Mouse (Mus musculus): ENCODE data around the gene Gm7849. TPM values are rescaled to one million over a fixed set of nuclear protein-coding genes. Genes with fewer than 3 reads are reported as not detected.

Gm7849 gene
- polyA plus RNA-seq (2015; fragmentation: Nextera tagmentation; extraction: Ambion mirVana): not detected in 2 replicates

DNA sequence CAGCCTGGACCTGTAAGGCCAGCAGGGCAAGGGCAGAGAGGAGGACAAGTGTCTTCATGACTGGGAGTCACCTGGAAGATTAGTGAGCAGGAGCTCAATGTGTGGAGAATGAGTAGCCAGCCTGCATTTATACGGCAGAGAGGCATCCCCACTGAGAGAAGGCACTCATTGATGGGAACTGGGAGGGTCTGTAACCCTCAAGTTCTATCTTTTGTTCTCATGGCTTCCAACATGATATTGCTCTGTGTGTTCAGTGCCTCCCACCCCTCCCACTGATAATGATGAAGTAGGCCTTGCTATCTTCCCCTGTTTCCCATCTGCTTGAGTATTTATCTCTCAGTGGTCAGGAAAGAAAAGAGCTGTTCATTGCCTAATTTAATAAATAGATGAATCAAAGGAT, at the start of gene Gm7849:
Gene Gm7849, minus strand, starts transcription at position 101 of the 400 bp plus-strand sequence.

GRCm38 (mm10) chr8:21427111-21427510, 29.2 kb downstream of the Gm7849 start, which contains the start of gene Defa36:
Gene Defa36, plus strand, starts transcription at chr8:21427411.

Other genes starting within 250 kb of the Gm7849 start
- not detected in 2 replicates for gene Gm15292, start 206.8 kb downstream of the Gm7849 start, polyA plus RNA-seq (2015; fragmentation: Nextera tagmentation; extraction: Ambion mirVana)
- gene Defa27, start 141.0 kb downstream of the Gm7849 start, polyA plus RNA-seq (2015; fragmentation: Nextera tagmentation; extraction: Ambion mirVana): not detected in 2 replicates
- gene Defa29, start 129.5 kb downstream of the Gm7849 start, polyA plus RNA-seq (2015; fragmentation: Nextera tagmentation; extraction: Ambion mirVana): not detected in 2 replicates
- not detected in 2 replicates for gene Defa2, start 78.0 kb downstream of the Gm7849 start, polyA plus RNA-seq (2015; fragmentation: Nextera tagmentation; extraction: Ambion mirVana)
- gene Defa33, start 64.7 kb downstream of the Gm7849 start, polyA plus RNA-seq (2015; fragmentation: Nextera tagmentation; extraction: Ambion mirVana): not detected in 2 replicates
- not detected in 2 replicates for gene Defa36, start 29.1 kb downstream of the Gm7849 start, polyA plus RNA-seq (2015; fragmentation: Nextera tagmentation; extraction: Ambion mirVana)
- gene Defa20, start 52.7 kb upstream of the Gm7849 start, polyA plus RNA-seq (2015; fragmentation: Nextera tagmentation; extraction: Ambion mirVana): not detected in 2 replicates
- gene Defa32, start 72.5 kb upstream of the Gm7849 start, polyA plus RNA-seq (2015; fragmentation: Nextera tagmentation; extraction: Ambion mirVana): not detected in 2 replicates
- gene Defa37, start 108.8 kb upstream of the Gm7849 start, polyA plus RNA-seq (2015; fragmentation: Nextera tagmentation; extraction: Ambion mirVana): not detected in 2 replicates
- gene Defa28, start 126.4 kb upstream of the Gm7849 start, polyA plus RNA-seq (2015; fragmentation: Nextera tagmentation; extraction: Ambion mirVana): not detected in 2 replicates
- not detected in 2 replicates for gene Gm7861, start 137.9 kb upstream of the Gm7849 start, polyA plus RNA-seq (2015; fragmentation: Nextera tagmentation; extraction: Ambion mirVana)
- gene Defa26, start 161.6 kb upstream of the Gm7849 start, polyA plus RNA-seq (2015; fragmentation: Nextera tagmentation; extraction: Ambion mirVana): not detected in 2 replicates
- not detected in 2 replicates for gene Defa17, start 199.2 kb upstream of the Gm7849 start, polyA plus RNA-seq (2015; fragmentation: Nextera tagmentation; extraction: Ambion mirVana)
- gene Defa34, start 209.2 kb upstream of the Gm7849 start, polyA plus RNA-seq (2015; fragmentation: Nextera tagmentation; extraction: Ambion mirVana): not detected in 2 replicates
- not detected in 2 replicates for gene AY761184, start 247.1 kb upstream of the Gm7849 start, polyA plus RNA-seq (2015; fragmentation: Nextera tagmentation; extraction: Ambion mirVana)